Mouse (Mus musculus) heart, postnatal 0 days (tissue): ENCODE measurements around the gene Stx3. TPM values are rescaled to one million over a fixed set of nuclear protein-coding genes. Genes with fewer than 3 reads are reported as not detected.

Experiments
- ATAC-seq: fragments of 200-750 bp; cut with Nextera tagmentation; 2 replicates; pipeline ENCODE4 v1.8.0; 2017; ENCODE audit warnings: low read depth, moderate number of reproducible peaks, moderate library complexity; ENCODE audit not compliant: insufficient read depth
- DNase-seq: peaks from one replicate; pipeline ENCODE4 v3.0.0-alpha.2; 2016; ENCODE audit warnings: low spot score
- H3K27ac ChIP-seq: fragments of 300-500 bp; sonication (generic); 2 replicates; pipeline ENCODE4 v1.5.1; 2014; ENCODE audit warnings: low read depth, mild to moderate bottlenecking
- H3K27me3 ChIP-seq: fragments of 300-500 bp; sonication (generic); 2 replicates; pipeline ENCODE4 v1.6.1; 2014; ENCODE audit warnings: low read length, mixed read lengths; ENCODE audit not compliant: control insufficient read depth, insufficient read depth
- H3K36me3 ChIP-seq: fragments of 300-500 bp; sonication (generic); replicated peaks from 2 replicates; pipeline ENCODE4 v1.6.1; 2014; ENCODE audit warnings: low read length, mixed read lengths; ENCODE audit not compliant: control insufficient read depth, insufficient read depth
- H3K4me1 ChIP-seq: fragments of 300-500 bp; sonication (generic); 2 replicates; pipeline ENCODE4 v1.6.1; 2014; ENCODE audit warnings: antibody characterized with exemption; ENCODE audit not compliant: control insufficient read depth, insufficient read depth
- H3K4me2 ChIP-seq: fragments of 300-500 bp; sonication (generic); 2 replicates; pipeline ENCODE4 v1.6.1; 2014; ENCODE audit warnings: low read depth, mild to moderate bottlenecking, low read length, moderate library complexity
- H3K4me3 ChIP-seq: fragments of 300-500 bp; sonication (generic); 2 replicates; pipeline ENCODE4 v1.5.1; 2014; ENCODE audit warnings: low read depth, low read length
- H3K9ac ChIP-seq: fragments of 300-500 bp; sonication (generic); replicated peaks from 2 replicates; pipeline ENCODE4 v1.6.1; 2014; ENCODE audit warnings: low read depth, low read length, mixed read lengths
- H3K9me3 ChIP-seq: fragments of 300-500 bp; sonication (generic); replicated peaks from 2 replicates; pipeline ENCODE4 v1.6.1; 2016; ENCODE audit warnings: low read length; ENCODE audit not compliant: control insufficient read depth
- CTCF ChIP-seq: IDR thresholded peaks from 2 replicates; pipeline ENCODE4 v1.5.1; 2016; ENCODE audit warnings: antibody characterized with exemption, control low read depth, low read depth
- EP300 ChIP-seq: IDR thresholded peaks from 2 replicates; pipeline ENCODE4 v1.6.1; 2016; ENCODE audit warnings: antibody characterized with exemption, low read depth
- WGBS: fragments of 180-500 bp; shearing (Covaris S2); extraction: QIAGEN DNeasy Blood & Tissue Kit; methylation state at CpG from one replicate; pipeline ENCODE4 v1.1.7; 2014; 5-methylcytosine and 5-hydroxymethylcytosine counted together
- polyA plus RNA-seq: library from polyadenylated mRNA; unstranded; fragments of >200 nt; fragmentation: Nextera tagmentation; extraction: Ambion mirVana; gene quantifications from 2 replicates; pipeline ENCODE4 v1.2.1, GENCODE M21; 2015
- total RNA-seq: library from RNA; depleted of rRNA; stranded (reverse); fragments of >200 nt; gene quantifications from 2 replicates; pipeline ENCODE4 v1.2.3, GENCODE M21; 2014; ENCODE audit warnings: low replicate concordance

Stx3 gene
- total and polyA plus RNA-seq, 2 experiments from 2014 or later, result 6.3 to 10.6 TPM

DNA sequence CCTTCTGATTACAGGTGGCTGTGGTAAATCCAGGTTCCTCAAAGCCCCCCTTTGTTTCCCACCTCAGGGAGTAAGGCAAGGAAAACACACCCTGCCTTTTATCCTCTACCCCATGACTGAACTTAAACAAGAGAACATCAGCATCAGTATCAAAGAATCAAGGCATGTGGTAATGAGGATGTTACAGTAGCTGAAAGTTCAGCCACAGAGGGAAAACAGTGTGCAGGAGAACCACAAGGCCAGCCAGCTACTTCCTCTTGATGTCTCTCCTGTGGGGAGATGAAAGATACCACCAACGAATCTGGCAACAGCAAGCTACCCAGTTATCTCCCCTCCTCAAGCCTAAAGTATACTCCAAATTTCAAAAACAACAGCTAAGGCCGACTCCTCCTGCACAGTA, 12.0 kb downstream of the Stx3 start:
- 37% methylated on average over 2 of the region's 2 CpGs for WGBS
- no peak for ATAC-seq
- Histone ChIP-seq H3K9me3 (no peaks in the 10 kb centered on the region), H3K27me3 (no peaks in the 10 kb centered on the region), H3K4me3 (no peak overlapping the region), H3K4me2 (no peak overlapping the region), H3K4me1 (no peaks in the 10 kb centered on the region), H3K27ac (no peak overlapping the region), H3K9ac (no peak overlapping the region), H3K36me3 (no peaks in the 10 kb centered on the region)
- no peak for TF ChIP-seq EP300
- TF ChIP-seq CTCF, result no peak
- DNase-seq, result no peak

DNA sequence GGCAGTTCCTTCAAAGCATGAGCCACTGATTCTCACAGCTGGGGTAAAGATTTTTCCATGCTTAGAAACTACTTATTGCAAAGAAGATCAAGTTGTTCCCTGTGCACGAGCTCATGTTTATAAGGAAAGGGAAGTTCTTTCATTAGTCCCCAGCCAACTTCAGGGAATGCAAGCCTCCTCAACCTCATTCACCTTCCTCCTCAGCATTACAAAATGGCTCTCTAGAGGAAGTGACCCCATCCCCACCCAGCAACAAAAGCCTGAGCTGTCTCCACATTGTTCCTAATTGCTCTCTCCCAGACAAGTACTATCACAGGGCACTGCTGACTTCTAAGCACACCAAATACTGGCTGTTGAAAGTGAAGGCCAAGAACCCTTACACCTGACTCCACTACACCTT, 14.8 kb downstream of the Stx3 start:
- WGBS, result 59% methylated on average over 1 of the region's 1 CpGs
- Histone ChIP-seq H3K4me3 (no peak overlapping the region), H3K4me2 (no peak overlapping the region), H3K36me3 (no peaks in the 10 kb centered on the region), H3K4me1 (no peaks in the 10 kb centered on the region), H3K27me3 (no peaks in the 10 kb centered on the region), H3K9me3 (no peaks in the 10 kb centered on the region), H3K27ac (peak overlapping the region; percentile 30), H3K9ac (no peak overlapping the region)
- ATAC-seq (no peak), DNase-seq (no peak)
- TF ChIP-seq CTCF (no peak), EP300 (no peak)

DNA sequence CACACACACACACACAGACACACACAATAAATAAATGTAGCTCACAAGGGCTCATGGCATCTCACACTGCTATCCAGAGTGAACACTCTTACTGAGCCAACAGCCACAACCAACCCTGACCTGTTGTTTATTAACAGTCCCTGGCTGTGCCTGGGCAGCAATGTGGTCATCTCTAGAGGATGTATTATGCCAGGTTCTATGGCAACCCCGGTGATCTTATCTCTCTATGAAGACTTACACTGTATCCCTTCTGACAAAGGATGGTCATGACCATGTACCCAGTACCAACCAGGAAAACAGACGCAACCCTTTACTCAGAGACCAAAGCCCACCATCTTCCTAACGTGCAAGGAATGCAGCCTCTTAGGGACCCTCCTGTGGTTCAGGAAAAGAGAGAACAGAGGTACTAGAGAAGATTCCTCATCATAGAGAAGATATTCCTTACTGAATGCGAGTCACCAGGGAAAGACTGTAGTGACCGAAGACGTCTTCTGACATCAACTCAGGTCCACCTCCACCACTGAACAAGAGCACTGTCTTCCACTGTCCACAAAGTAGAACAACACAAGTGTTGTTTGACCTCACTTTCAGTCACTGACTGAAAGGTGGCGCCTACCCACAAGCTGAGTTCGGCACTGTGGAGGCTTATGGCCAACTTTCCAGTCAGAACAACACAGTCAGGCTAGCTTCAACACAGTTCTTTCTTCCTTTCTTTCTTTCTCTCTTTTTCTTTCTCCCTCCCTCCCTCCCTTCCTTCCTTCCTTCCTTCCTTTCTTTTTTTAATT, 18.5 kb downstream of the Stx3 start:
- WGBS, result 65% methylated on average over 8 of the region's 8 CpGs
- Histone ChIP-seq H3K27ac (no peak overlapping the region), H3K9me3 (no peaks in the 10 kb centered on the region), H3K9ac (no peak overlapping the region), H3K36me3 (no peaks in the 10 kb centered on the region), H3K27me3 (no peaks in the 10 kb centered on the region), H3K4me2 (no peak overlapping the region), H3K4me1 (no peaks in the 10 kb centered on the region), H3K4me3 (no peak overlapping the region)
- ATAC-seq (no peak), DNase-seq (peak; percentile 22)
- TF ChIP-seq EP300, result no peak
- TF ChIP-seq CTCF, result peak; percentile 39

DNA sequence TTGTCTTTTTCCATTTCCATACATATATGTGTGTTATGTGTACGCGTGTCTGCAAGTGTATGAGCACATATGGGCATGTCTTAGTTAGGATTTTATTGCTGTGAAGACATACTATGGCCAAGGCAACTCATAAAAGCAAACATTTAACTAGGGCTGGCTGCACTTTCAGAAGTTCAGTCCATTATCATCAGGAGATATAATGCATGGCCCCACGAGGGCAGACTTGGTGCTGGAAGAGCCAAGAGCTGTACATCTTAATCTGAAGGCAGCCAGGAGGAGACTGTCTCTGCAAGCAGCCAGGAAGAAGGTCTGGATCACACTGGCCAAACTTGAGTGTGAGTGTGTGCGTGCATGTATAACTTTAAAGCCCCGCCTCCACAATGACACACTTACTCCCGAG, 24.8 kb downstream of the Stx3 start:
- no peak overlapping the region for H3K4me3 ChIP-seq
- no peaks in the 10 kb centered on the region for H3K27me3 ChIP-seq
- TF ChIP-seq EP300 (no peak), CTCF (no peak)
- H3K4me1 ChIP-seq, result no peaks in the 10 kb centered on the region
- DNase-seq (no peak), ATAC-seq (no peak)
- no peak overlapping the region for H3K27ac ChIP-seq
- H3K9ac ChIP-seq, result no peak overlapping the region
- no peaks in the 10 kb centered on the region for H3K36me3 ChIP-seq
- WGBS, result 67% methylated on average over 6 of the region's 6 CpGs
- H3K9me3 ChIP-seq, result no peaks in the 10 kb centered on the region
- no peak overlapping the region for H3K4me2 ChIP-seq

DNA sequence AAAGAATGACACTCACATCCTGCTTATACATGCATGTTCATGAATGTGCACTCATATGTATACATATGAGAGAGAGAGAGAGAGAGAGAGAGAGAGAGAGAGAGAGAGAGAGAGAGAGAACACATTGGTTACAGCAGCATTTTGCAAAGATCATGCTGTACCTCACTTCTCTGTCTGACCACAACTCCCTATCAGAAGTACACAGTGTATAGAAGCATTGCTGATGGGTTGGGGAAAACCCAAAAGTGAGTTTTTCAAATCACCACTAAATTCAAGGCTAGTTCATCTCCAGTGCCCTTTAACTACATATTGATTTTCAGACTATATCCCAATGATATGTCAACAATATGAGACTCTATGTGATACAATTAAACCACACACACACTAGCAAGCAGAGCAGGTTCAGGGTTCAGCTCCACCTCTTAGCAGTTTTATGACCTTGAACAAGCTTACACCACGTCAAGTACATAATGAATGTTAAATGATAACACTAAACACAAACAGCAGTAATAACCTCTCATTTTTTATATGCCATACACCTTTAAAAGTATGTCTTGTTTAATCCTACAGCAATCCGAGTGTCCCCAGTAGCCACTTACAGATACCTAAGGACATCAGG, 25.4 kb downstream of the Stx3 start:
- WGBS, result 68% methylated on average over 2 of the region's 2 CpGs

More for the DNA sequence above, 25.4 kb downstream of the Stx3 start:
- no peak overlapping the region for H3K27ac ChIP-seq
- no peaks in the 10 kb centered on the region for H3K4me1 ChIP-seq
- no peak for TF ChIP-seq EP300
- no peak for TF ChIP-seq CTCF
- no peaks in the 10 kb centered on the region for H3K9me3 ChIP-seq
- no peak overlapping the region for H3K4me2 ChIP-seq
- DNase-seq (no peak), ATAC-seq (no peak)
- no peaks in the 10 kb centered on the region for H3K27me3 ChIP-seq
- 0 out of 2 replicates have a peak, but pooled peaks cover 5% of the 10 kb centered on the region for H3K36me3 ChIP-seq
- H3K9ac ChIP-seq, result no peak overlapping the region
- no peak overlapping the region for H3K4me3 ChIP-seq
